7 mouse cellular contexts compared by ENCODE assay signal in genomic region chr6:113852318-113852717, GRCm38 (mm10).
DNase-seq lines count a peak whose midpoint lies in the region; ATAC-seq lines count a peak whose summit lies in the region.

No protein-coding gene starts in this region.

- ATAC-seq in monocyte, adult 5-6 weeks (replicated peaks; ENCODE audit: insufficient number of reproducible peaks, low FRiP score, low TSS enrichment, poor library complexity, severe bottlenecking) = no peak

- intact Hi-C loops in gastrocnemius, postnatal 14 days (cut with DNase I; ENCODE audit: low total_unique reads) = no loop called here

- peak; percentile 9 for DNase-seq in thymus, postnatal 14 days
- no peak for DNase-seq in thymus, adult 18-20 months
- peak; percentile 14 to 58 for DNase-seq in adrenal gland, postnatal 4 days (ENCODE audit: low spot score in 2 of 2)
- DNase-seq in gastrocnemius, postnatal 14 days = peak; percentile 60
- peak; percentile 70 for DNase-seq in kidney, adult 9 months
- DNase-seq in lung, postnatal 14 days = peak; percentile 62

Comparison
In these comparisons a context has a peak if more than half of its experiments do, and no peak if none do; other contexts are left out.
1. DNase-seq: peak in thymus, postnatal 14 days (single experiment), adrenal gland, postnatal 4 days (2 of 2), gastrocnemius, postnatal 14 days (single experiment), kidney, adult 9 months (single experiment) and lung, postnatal 14 days (single experiment); none in thymus, adult 18-20 months (0 of 2).